Mouse (Mus musculus) bone marrow, adult 2 months (tissue): ENCODE results near the gene Kdsr.

ENCODE experiments used
- CTCF ChIP-seq: fragments of 200-500 bp; IDR thresholded peaks from 2 replicates; pipeline ENCODE4 v1.5.1; 2011; ENCODE audit warnings: low read length, control low read depth; ENCODE audit not compliant: control insufficient read depth, insufficient read depth
- POLR2A ChIP-seq: fragments of 200-500 bp; IDR thresholded peaks from 2 replicates; pipeline ENCODE4 v1.6.1; 2011; ENCODE audit warnings: low read depth, mild to moderate bottlenecking, control low read depth, low read length, borderline replicate concordance; ENCODE audit not compliant: control insufficient read depth

- TF ChIP-seq CTCF (no peak), POLR2A (no peak)
Observed at GRCm38 (mm10) chr1:106750656-106751055, 8.9 kb downstream of the Kdsr start.
